Mouse (Mus musculus) megakaryocyte, embryonic 14.5 days (primary cell): Measurements from ENCODE around the gene Gm17455.

ENCODE experiments used
- FLI1 ChIP-seq: IDR thresholded peaks from 2 replicates; pipeline ENCODE4 v1.6.1; 2012; ENCODE audit warnings: low read length, inconsistent platforms, mixed read lengths
- GATA1 ChIP-seq: IDR thresholded peaks from 3 replicates; pipeline ENCODE4 v1.6.1; 2012; ENCODE audit warnings: mixed read lengths, low read length, inconsistent platforms, borderline replicate concordance

GRCm38 (mm10) chr10:60390177-60390903 lies 9.2 kb upstream of the Gm17455 start:
- no peak for TF ChIP-seq GATA1
- no peak for TF ChIP-seq FLI1
